Mouse (Mus musculus) ES-E14 (cell line): ENCODE data around the gene Syngap1.

Experiments
- CHD2 ChIP-seq: IDR thresholded peaks from 2 replicates; pipeline ENCODE4 v1.6.1; 2014; ENCODE audit warnings: mild to moderate bottlenecking, low read depth, low read length, inconsistent platforms
- HCFC1 ChIP-seq: IDR thresholded peaks from 2 replicates; pipeline ENCODE4 v1.6.1; 2012; ENCODE audit warnings: low read length, inconsistent platforms, borderline replicate concordance; ENCODE audit not compliant: insufficient read depth
- MAFK ChIP-seq: IDR thresholded peaks from 2 replicates; pipeline ENCODE4 v1.6.1; 2014; ENCODE audit warnings: mild to moderate bottlenecking, low read depth, low read length, inconsistent platforms; ENCODE audit not compliant: insufficient read depth
- ZNF384 ChIP-seq: IDR thresholded peaks from 2 replicates; pipeline ENCODE4 v1.6.1; 2012; ENCODE audit warnings: low read depth, low read length, inconsistent platforms

GRCm38 (mm10) chr17:27011998-27012672, 71.1 kb downstream of the Syngap1 start:
- TF ChIP-seq ZNF384 (no peak), HCFC1 (no peak), MAFK (no peak), CHD2 (no peak)
